Mouse (Mus musculus): ENCODE measurements around the gene Ccdc62.

DNA sequence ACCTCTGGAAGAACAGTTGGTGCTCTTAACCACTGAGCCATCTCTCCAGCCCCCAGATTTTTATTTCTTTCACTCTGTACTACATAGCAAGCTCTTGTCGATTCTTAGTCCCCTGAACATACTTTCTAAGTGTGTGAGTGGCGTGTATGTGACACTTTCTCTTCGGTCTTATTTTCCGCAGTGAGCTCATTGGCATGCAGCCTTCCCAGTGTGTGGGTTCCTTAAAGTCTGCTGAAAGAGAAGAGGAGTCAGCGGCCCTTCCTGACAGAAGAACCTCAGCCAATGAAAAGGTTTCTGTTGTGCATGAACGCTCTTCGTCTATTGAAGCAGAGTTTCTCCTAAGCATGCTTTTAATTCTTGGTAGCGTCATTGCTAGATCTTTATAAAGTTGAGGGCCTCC, 26.7 kb downstream of the Ccdc62 start:
- no peak for TF ChIP-seq POLR2A (IDR thresholded peaks at IDR 0.05; ENCODE audit: insufficient read length, low read depth)
- TF ChIP-seq USF1 (IDR thresholded peaks at IDR 0.05; ENCODE audit: low read depth): no peak
- no peak for TF ChIP-seq MYOG (IDR thresholded peaks at IDR 0.05; ENCODE audit: control insufficient read depth in 1 of 3, insufficient read depth in 1 of 3, insufficient read length in 2 of 3, low read depth in 2 of 3)
- no peak for TF ChIP-seq POLR2AphosphoS2 (IDR thresholded peaks at IDR 0.05; ENCODE audit: insufficient read length, low read depth)

All from myocyte (in vitro differentiated cells).